9 mouse cellular contexts compared by ENCODE assay signal in the genomic region with DNA sequence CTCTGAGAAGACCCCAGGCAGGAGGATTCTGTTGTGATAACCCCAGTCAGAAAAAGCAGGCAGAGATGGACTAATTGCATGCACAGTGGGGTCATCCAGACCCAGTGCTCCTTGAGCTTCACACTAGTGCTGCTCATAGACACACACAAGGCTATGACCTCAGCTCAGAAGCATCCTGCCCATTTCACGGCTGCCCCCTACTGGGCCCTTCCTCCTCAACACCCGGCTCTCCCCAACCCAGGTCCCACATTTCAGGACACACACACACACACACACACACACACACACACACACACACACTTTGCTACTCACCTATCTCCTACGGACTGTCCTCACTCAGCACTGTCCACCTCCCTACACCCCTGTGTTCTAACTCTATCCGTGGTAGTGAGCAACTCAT. TPM values are rescaled to one million over a fixed set of nuclear protein-coding genes. Genes with fewer than 3 reads are reported as not detected.
A peak's percentile ranks its signal among the peaks of the same experiment; 100 is the strongest.
DNase-seq lines count a peak whose midpoint lies in the region; ATAC-seq and TF ChIP-seq lines count a peak whose summit lies in the region.
"Had no signal": no experiment of that assay in that cellular context is flagged by ENCODE, and none has a peak within 500 bp of the region (broad histone marks: within the 10 kb centered on the region; RNA-seq: fewer than 3 reads in every experiment).

No protein-coding gene starts in this region.

- TF ChIP-seq EP300 in ES-Bruce4 (IDR thresholded peaks at IDR 0.05; ENCODE audit: insufficient read depth, low read depth, low read length): no peak
- no peak for TF ChIP-seq EP300 in heart, postnatal 0 days (IDR thresholded peaks at IDR 0.05; ENCODE audit: low read depth)
- TF ChIP-seq EP300 in lung, postnatal 0 days (IDR thresholded peaks at IDR 0.05): no peak

- no peaks in the 10 kb centered on the region; the same call in 1 of the 2 replicates for H3K36me3 ChIP-seq in ES-Bruce4 (ENCODE audit: control insufficient read depth, insufficient read depth, low read length, poor library complexity, severe bottlenecking)
- H3K36me3 ChIP-seq in heart, postnatal 0 days (replicated peaks; ENCODE audit: control insufficient read depth, insufficient read depth, low read length): peaks cover 37% of the 10 kb centered on the region
- peaks cover 37% of the 10 kb centered on the region for H3K36me3 ChIP-seq in lung, postnatal 0 days (ENCODE audit: insufficient read depth, low read length)

- H3K4me3 ChIP-seq in ES-Bruce4 (ENCODE audit: low read depth, low read length): no peak overlapping the region
- no peak overlapping the region for H3K4me3 ChIP-seq in bone marrow, adult 2 months (replicated peaks; ENCODE audit: control insufficient read depth, low read depth, low read length)
- no peak overlapping the region for H3K4me3 ChIP-seq in heart, postnatal 0 days (ENCODE audit: low read depth, low read length)
- H3K4me3 ChIP-seq in lung, postnatal 0 days (ENCODE audit: low read depth, low read length): no peak overlapping the region

- 59% methylated on average over 4 of the region's 4 CpGs for WGBS in bone marrow, adult 2 months
- 25% methylated on average over 4 of the region's 4 CpGs for WGBS in heart, postnatal 0 days
- 22% methylated on average over 4 of the region's 4 CpGs for WGBS in lung, postnatal 0 days

- no peaks in the 10 kb centered on the region for H3K9me3 ChIP-seq in ES-Bruce4 (replicated peaks; ENCODE audit: control insufficient read depth, insufficient read depth, low read length, poor library complexity, severe bottlenecking)
- H3K9me3 ChIP-seq in heart, postnatal 0 days (replicated peaks; ENCODE audit: control insufficient read depth, low read length): no peaks in the 10 kb centered on the region
- no peaks in the 10 kb centered on the region for H3K9me3 ChIP-seq in lung, postnatal 0 days (ENCODE audit: low read length)

- no peaks in the 10 kb centered on the region for H3K27me3 ChIP-seq in ES-Bruce4 (ENCODE audit: control insufficient read depth, insufficient read depth, low read length, poor library complexity, severe bottlenecking)
- H3K27me3 ChIP-seq in heart, postnatal 0 days (ENCODE audit: control insufficient read depth, insufficient read depth, low read length): no peaks in the 10 kb centered on the region
- H3K27me3 ChIP-seq in lung, postnatal 0 days (replicated peaks; ENCODE audit: insufficient read depth, low read length): no peaks in the 10 kb centered on the region

- peak; percentile 63 for ATAC-seq in heart, postnatal 0 days (ENCODE audit: insufficient read depth, low read depth)
- peak; percentile 75 for ATAC-seq in lung, postnatal 0 days

- DNase-seq in left cerebral cortex, postnatal 14 days (ENCODE audit: low spot score in 2 of 2): peak; percentile 28 to 60
- DNase-seq in left cerebral cortex, postnatal 25 days (ENCODE audit: low spot score in 2 of 2): no peak
- DNase-seq in heart, postnatal 0 days (ENCODE audit: low spot score): peak; percentile 46
- peak; percentile 65 for DNase-seq in lung, postnatal 0 days (ENCODE audit: low spot score)
- peak; percentile 55 for DNase-seq in thymus, postnatal 25 days
- no peak for DNase-seq in ovary, postnatal 14 days (ENCODE audit: low spot score)

- intact Hi-C loops in left cerebral cortex, postnatal 14 days (cut with DNase I): no loop called here
- intact Hi-C loops in left cerebral cortex, postnatal 25 days (cut with DNase I): loop anchor here (5.0 kb wide), 1 partner anchor 81 kb away; no protein-coding TSS in a partner anchor

- no peaks in the 10 kb centered on the region for H3K4me1 ChIP-seq in ES-Bruce4 (ENCODE audit: control insufficient read depth, insufficient read depth, low read length)
- no peaks in the 10 kb centered on the region; the same call in 1 of the 2 replicates for H3K4me1 ChIP-seq in bone marrow, adult 2 months (ENCODE audit: control insufficient read depth, insufficient read depth, low read length)
- H3K4me1 ChIP-seq in heart, postnatal 0 days (ENCODE audit: control insufficient read depth, insufficient read depth): peaks cover 14% of the 10 kb centered on the region
- H3K4me1 ChIP-seq in lung, postnatal 0 days (ENCODE audit: insufficient read depth, low read depth, low read length): 0 out of 2 replicates have a peak, but pooled peaks cover under 1% of the 10 kb centered on the region

- TF ChIP-seq POLR2A in ES-Bruce4 (IDR thresholded peaks at IDR 0.05; ENCODE audit: insufficient read depth, low read length): no peak
- TF ChIP-seq POLR2A in bone marrow, adult 2 months (IDR thresholded peaks at IDR 0.05; ENCODE audit: borderline replicate concordance, control insufficient read depth, low read depth, low read length): no peak

- peak; percentile 64 for TF ChIP-seq CTCF in ES-Bruce4 (IDR thresholded peaks at IDR 0.05; ENCODE audit: low read depth, low read length)
- TF ChIP-seq CTCF in bone marrow, adult 2 months (IDR thresholded peaks at IDR 0.05; ENCODE audit: control insufficient read depth, insufficient read depth, low read length): peak; percentile 54
- peak; percentile 55 for TF ChIP-seq CTCF in heart, postnatal 0 days (IDR thresholded peaks at IDR 0.05; ENCODE audit: low read depth)
- peak; percentile 73 for TF ChIP-seq CTCF in lung, postnatal 0 days (IDR thresholded peaks at IDR 0.05)

- no peak overlapping the region for H3K9ac ChIP-seq in ES-Bruce4 (ENCODE audit: low read depth, poor library complexity, severe bottlenecking)
- no peak overlapping the region for H3K9ac ChIP-seq in heart, postnatal 0 days (replicated peaks; ENCODE audit: low read depth, low read length)
- H3K9ac ChIP-seq in lung, postnatal 0 days (replicated peaks; ENCODE audit: low read depth): no peak overlapping the region

- H3K4me2 ChIP-seq in heart, postnatal 0 days (ENCODE audit: low read depth, low read length): no peak overlapping the region
- H3K4me2 ChIP-seq in lung, postnatal 0 days (replicated peaks; ENCODE audit: low read depth, low read length): no peak overlapping the region

- no peak overlapping the region for H3K27ac ChIP-seq in ES-Bruce4 (ENCODE audit: insufficient read depth, low read length)
- H3K27ac ChIP-seq in bone marrow, adult 2 months (ENCODE audit: control insufficient read depth, insufficient read depth, low read depth, low read length, poor library complexity): no peak overlapping the region
- peak overlapping the region; percentile 20; the same call in 1 of the 2 replicates for H3K27ac ChIP-seq in heart, postnatal 0 days (ENCODE audit: low read depth)
- no peak overlapping the region for H3K27ac ChIP-seq in lung, postnatal 0 days (ENCODE audit: low read length)
- H3K27ac ChIP-seq: macrophage had no signal

RNA-seq across cellular contexts. Expression of gene Nudt14, which starts 16.4 kb away (rescaled TPM):
- total RNA-seq in left cerebral cortex, postnatal 14 days (2021): 10 to 100 TPM in 1 of 2 experiments, 1 to 10 TPM in 1; 9.5 to 11.0 TPM
- 10 to 100 TPM; 10.8 to 11.5 TPM for total RNA-seq in left cerebral cortex, postnatal 25 days (2021)
- 47.5 and 48.8 TPM in 2 replicates for polyA plus RNA-seq in ES-Bruce4 (2011; ENCODE audit: insufficient read depth, insufficient read length, low read depth, missing spikeins)
- polyA plus RNA-seq in bone marrow, adult 2 months (2011; ENCODE audit: insufficient read depth, insufficient read length, low replicate concordance, missing spikeins): 7.3 and 31.0 TPM in 2 replicates
- 13.5 and 33.9 TPM in 2 replicates for total RNA-seq in heart, postnatal 0 days (2014; rRNA removed; ENCODE audit: low replicate concordance)
- polyA plus RNA-seq in heart, postnatal 0 days (2015; fragmentation: Nextera tagmentation; extraction: Ambion mirVana): 28.2 and 33.2 TPM in 2 replicates
- 101 TPM in 2 replicates for polyA plus RNA-seq in lung, postnatal 0 days (2015; fragmentation: Nextera tagmentation; extraction: Ambion mirVana)

RNA-seq across cellular contexts. Expression of gene Btbd6, which starts 18.0 kb away (rescaled TPM):
- 10 to 100 TPM; 54.4 to 55.9 TPM for total RNA-seq in left cerebral cortex, postnatal 14 days (2021)
- total RNA-seq in left cerebral cortex, postnatal 25 days (2021): 10 to 100 TPM; 55.9 to 60.9 TPM
- polyA plus RNA-seq in ES-Bruce4 (2011; ENCODE audit: insufficient read depth, insufficient read length, low read depth, missing spikeins): 10.4 and 11.0 TPM in 2 replicates
- 3.3 and 6.3 TPM in 2 replicates for polyA plus RNA-seq in bone marrow, adult 2 months (2011; ENCODE audit: insufficient read depth, insufficient read length, low replicate concordance, missing spikeins)
- total RNA-seq in heart, postnatal 0 days (2014; rRNA removed; ENCODE audit: low replicate concordance): 62.7 and 70.2 TPM in 2 replicates
- 20.4 and 21.6 TPM in 2 replicates for polyA plus RNA-seq in heart, postnatal 0 days (2015; fragmentation: Nextera tagmentation; extraction: Ambion mirVana)
- polyA plus RNA-seq in lung, postnatal 0 days (2015; fragmentation: Nextera tagmentation; extraction: Ambion mirVana): 20.2 and 23.4 TPM in 2 replicates

RNA-seq across cellular contexts. Expression of gene Jag2, which starts 28.7 kb away (rescaled TPM):
- 10 to 100 TPM; 60.2 to 61.2 TPM for total RNA-seq in left cerebral cortex, postnatal 14 days (2021)
- total RNA-seq in left cerebral cortex, postnatal 25 days (2021): 10 to 100 TPM; 50.1 to 55.1 TPM
- 47.6 and 50.9 TPM in 2 replicates for polyA plus RNA-seq in ES-Bruce4 (2011; ENCODE audit: insufficient read depth, insufficient read length, low read depth, missing spikeins)
- 0.77 and 6.4 TPM in 2 replicates for polyA plus RNA-seq in bone marrow, adult 2 months (2011; ENCODE audit: insufficient read depth, insufficient read length, low replicate concordance, missing spikeins)
- 22.7 and 58.5 TPM in 2 replicates for total RNA-seq in heart, postnatal 0 days (2014; rRNA removed; ENCODE audit: low replicate concordance)
- 1.8 and 3.3 TPM in 2 replicates for polyA plus RNA-seq in heart, postnatal 0 days (2015; fragmentation: Nextera tagmentation; extraction: Ambion mirVana)
- polyA plus RNA-seq in lung, postnatal 0 days (2015; fragmentation: Nextera tagmentation; extraction: Ambion mirVana): 6.0 and 7.7 TPM in 2 replicates

RNA-seq across cellular contexts. Expression of gene Brf1, which starts 42.2 kb away (rescaled TPM):
- 10 to 100 TPM; 49.0 to 51.1 TPM for total RNA-seq in left cerebral cortex, postnatal 14 days (2021)
- 10 to 100 TPM; 45.0 to 50.4 TPM for total RNA-seq in left cerebral cortex, postnatal 25 days (2021)
- polyA plus RNA-seq in ES-Bruce4 (2011; ENCODE audit: insufficient read depth, insufficient read length, low read depth, missing spikeins): 24.5 and 24.7 TPM in 2 replicates
- polyA plus RNA-seq in bone marrow, adult 2 months (2011; ENCODE audit: insufficient read depth, insufficient read length, low replicate concordance, missing spikeins): 54.8 and 94.0 TPM in 2 replicates
- 26.0 and 51.9 TPM in 2 replicates for total RNA-seq in heart, postnatal 0 days (2014; rRNA removed; ENCODE audit: low replicate concordance)
- polyA plus RNA-seq in heart, postnatal 0 days (2015; fragmentation: Nextera tagmentation; extraction: Ambion mirVana): 24.5 TPM in 2 replicates
- polyA plus RNA-seq in lung, postnatal 0 days (2015; fragmentation: Nextera tagmentation; extraction: Ambion mirVana): 38.8 and 44.9 TPM in 2 replicates

RNA-seq across cellular contexts. Expression of gene Pacs2, which starts 56.0 kb away (rescaled TPM):
- total RNA-seq in left cerebral cortex, postnatal 14 days (2021): 10 to 100 TPM; 86.6 to 97.6 TPM
- 10 to 100 TPM; 63.3 to 79.9 TPM for total RNA-seq in left cerebral cortex, postnatal 25 days (2021)
- 20.7 and 23.8 TPM in 2 replicates for polyA plus RNA-seq in ES-Bruce4 (2011; ENCODE audit: insufficient read depth, insufficient read length, low read depth, missing spikeins)
- polyA plus RNA-seq in bone marrow, adult 2 months (2011; ENCODE audit: insufficient read depth, insufficient read length, low replicate concordance, missing spikeins): 25.9 and 33.7 TPM in 2 replicates
- total RNA-seq in heart, postnatal 0 days (2014; rRNA removed; ENCODE audit: low replicate concordance): 20.4 and 38.5 TPM in 2 replicates
- polyA plus RNA-seq in heart, postnatal 0 days (2015; fragmentation: Nextera tagmentation; extraction: Ambion mirVana): 4.3 and 5.1 TPM in 2 replicates
- polyA plus RNA-seq in lung, postnatal 0 days (2015; fragmentation: Nextera tagmentation; extraction: Ambion mirVana): 6.8 and 9.5 TPM in 2 replicates

Comparison
In these comparisons a context has a peak if more than half of its experiments do, and no peak if none do; other contexts are left out.
1. DNase-seq: peak in left cerebral cortex, postnatal 14 days (2 of 2), heart, postnatal 0 days (single experiment), lung, postnatal 0 days (single experiment) and thymus, postnatal 25 days (single experiment); none in left cerebral cortex, postnatal 25 days (0 of 2) and ovary, postnatal 14 days (single experiment).
2. Peak in every context shown above with its lines, with median percentiles within 50 percentile points of each other: CTCF ChIP-seq.